Mouse (Mus musculus) frontal cortex, postnatal 14 days (tissue): ENCODE measurements around the gene Nkpd1.
"Not testable (repeated sequence)": the region's sequence is repeated elsewhere in the genome, so short reads cannot be mapped to it uniquely, and the experiment has no call there.

Experiments used
- DNase-seq, 2 experiments: peaks; one replicate each; pipeline ENCODE4 v3.0.0; 2022; ENCODE audit warnings: low spot score in 2 of 2

The Nkpd1 gene

GRCm38 (mm10) chr7:19506326-19506725 is 11.3 kb upstream of the Nkpd1 start:
- no peak for DNase-seq

- peak in 1 of 2 experiments; percentile 51 for DNase-seq
Measured at GRCm38 (mm10) chr7:19506969-19507611, 10.5 kb upstream of the Nkpd1 start.

- DNase-seq: no peak
Measured at GRCm38 (mm10) chr7:19507612-19507981, 10.0 kb upstream of the Nkpd1 start.

GRCm38 (mm10) chr7:19508150-19508923 is 9.3 kb upstream of the Nkpd1 start, which contains the start of the genes Bloc1s3 and Trappc6a:
Gene Bloc1s3, minus strand, starts transcription at chr7:19508367.
Gene Trappc6a, plus strand, starts transcription at chr7:19508395.
- DNase-seq: peak; percentile 92 to 94

- no peak for DNase-seq
Measured at GRCm38 (mm10) chr7:19508924-19509568, 8.6 kb upstream of the Nkpd1 start.

- no peak for DNase-seq
Measured at GRCm38 (mm10) chr7:19509786-19510185, 7.9 kb upstream of the Nkpd1 start.

- DNase-seq: not testable (repeated sequence)
Measured at GRCm38 (mm10) chr7:19511934-19512333, 5.7 kb upstream of the Nkpd1 start.

- DNase-seq: no peak
Measured at GRCm38 (mm10) chr7:19512353-19512752, 5.3 kb upstream of the Nkpd1 start.

GRCm38 (mm10) chr7:19520032-19520431 is 2.4 kb downstream of the Nkpd1 start:
- no peak for DNase-seq

- DNase-seq: no peak
Measured at GRCm38 (mm10) chr7:19523017-19523756, 5.5 kb downstream of the Nkpd1 start.

- DNase-seq: peak; percentile 58 to 61
Measured at GRCm38 (mm10) chr7:19523757-19524419, 6.2 kb downstream of the Nkpd1 start.

GRCm38 (mm10) chr7:19524420-19525104 is 6.9 kb downstream of the Nkpd1 start:
- DNase-seq: no peak

- DNase-seq: no peak
Measured at GRCm38 (mm10) chr7:19525105-19525481, 7.5 kb downstream of the Nkpd1 start.

- no peak for DNase-seq
Measured at GRCm38 (mm10) chr7:19531077-19531476, 13.4 kb downstream of the Nkpd1 start.

- no peak for DNase-seq
Measured at GRCm38 (mm10) chr7:19532240-19532639, 14.6 kb downstream of the Nkpd1 start.

- DNase-seq: no peak
Measured at GRCm38 (mm10) chr7:19534676-19535075, 17.0 kb downstream of the Nkpd1 start.

GRCm38 (mm10) chr7:19540771-19541566 is 23.3 kb downstream of the Nkpd1 start:
- no peak for DNase-seq

GRCm38 (mm10) chr7:19541681-19542154 is 24.1 kb downstream of the Nkpd1 start:
- no peak for DNase-seq

- DNase-seq: no peak
Measured at GRCm38 (mm10) chr7:19542155-19542691, 24.6 kb downstream of the Nkpd1 start.

- DNase-seq: no peak
Measured at GRCm38 (mm10) chr7:19543584-19543983, 25.9 kb downstream of the Nkpd1 start.
